Mouse (Mus musculus): ENCODE data around the gene Ascc3. TPM values are rescaled to one million over a fixed set of nuclear protein-coding genes. Genes with fewer than 3 reads are reported as not detected.

Ascc3 gene
- total RNA-seq, 2 experiments from 2014 or later = 16.0 to 16.9 TPM

DNA sequence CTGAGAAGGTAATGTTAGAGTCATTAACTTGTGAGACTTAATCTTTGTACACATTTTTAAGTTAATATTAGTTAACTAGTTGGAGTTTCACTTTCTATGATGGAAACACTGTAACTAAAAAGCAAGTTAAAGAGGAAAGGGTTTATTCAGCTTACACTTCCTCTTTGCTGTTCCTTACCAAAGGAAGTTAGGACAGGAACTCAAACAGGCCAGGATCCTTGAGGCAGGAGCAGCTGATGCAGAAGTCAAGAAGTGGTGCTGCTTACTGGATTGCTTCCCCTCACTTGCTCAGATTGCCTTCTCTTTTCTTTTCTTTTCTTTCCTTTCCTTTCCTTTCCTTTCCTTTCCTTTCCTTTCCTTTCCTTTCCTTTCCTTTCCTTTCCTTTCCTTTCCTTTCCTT is 97.9 kb downstream of the Ascc3 start:
- H3K27ac ChIP-seq = no peak overlapping the region
- intact Hi-C loops (cut with DNase I) = no loop called here
- no peak for TF ChIP-seq CTCF (IDR thresholded peaks at IDR 0.05)
- H3K4me3 ChIP-seq = no peak overlapping the region
- DNase-seq = no peak

DNA sequence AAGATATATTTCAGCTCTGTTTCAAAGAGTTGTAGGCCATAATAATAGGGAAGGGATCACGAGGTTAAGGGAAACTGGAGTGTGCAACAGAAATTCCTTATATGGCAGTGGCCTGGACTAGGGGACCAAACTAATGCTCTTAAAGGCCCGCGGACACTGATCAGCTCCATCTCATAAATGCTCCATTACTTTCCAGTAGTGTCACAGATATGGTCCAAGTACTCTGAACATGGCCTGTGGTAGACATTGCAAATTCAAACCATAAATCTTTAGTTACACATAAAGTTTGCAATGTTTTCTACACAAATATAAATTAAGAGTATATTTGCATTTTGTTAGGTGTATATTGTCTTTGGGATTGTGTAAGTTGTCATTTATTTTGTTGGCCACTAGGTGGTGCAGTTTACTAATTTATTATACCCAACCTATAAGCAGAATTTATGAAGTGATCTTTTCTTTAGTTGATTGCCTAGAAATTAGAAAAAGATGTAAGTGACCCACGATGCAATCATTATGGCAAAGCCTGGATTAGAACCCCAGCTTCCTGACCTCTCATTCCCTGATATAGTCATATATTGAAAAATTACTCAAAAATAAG is 106.5 kb downstream of the Ascc3 start:
- DNase-seq = no peak
- intact Hi-C loops (cut with DNase I) = loop anchor here (2.0 kb wide), 1 partner anchor 706 kb away; no protein-coding TSS in a partner anchor
- Histone ChIP-seq H3K27ac (no peak overlapping the region), H3K4me3 (no peak overlapping the region)
- peak; percentile 68 for TF ChIP-seq CTCF (IDR thresholded peaks at IDR 0.05)

DNA sequence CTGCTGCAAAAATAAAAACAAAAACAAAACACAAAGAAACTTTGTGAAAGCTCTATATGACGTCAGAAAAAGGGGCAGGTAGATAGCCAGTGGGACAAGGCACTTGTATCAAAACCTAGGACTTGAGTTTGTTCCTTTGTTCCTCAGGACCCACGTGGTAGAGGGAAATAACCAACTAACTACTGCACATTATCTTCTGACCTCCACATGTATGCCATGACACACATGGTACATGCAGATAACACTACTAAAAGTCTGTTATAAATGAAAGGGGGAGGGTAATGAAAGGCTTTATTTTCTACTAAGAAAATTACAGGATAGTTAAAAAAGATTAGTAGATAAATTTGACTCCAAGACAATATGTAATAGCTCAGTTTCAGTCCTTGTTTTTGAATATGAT is 109.3 kb downstream of the Ascc3 start:
- TF ChIP-seq CTCF (IDR thresholded peaks at IDR 0.05) = no peak
- Histone ChIP-seq H3K4me3 (no peak overlapping the region), H3K27ac (no peak overlapping the region)
- intact Hi-C loops (cut with DNase I) = no loop called here
- no peak for DNase-seq

DNA sequence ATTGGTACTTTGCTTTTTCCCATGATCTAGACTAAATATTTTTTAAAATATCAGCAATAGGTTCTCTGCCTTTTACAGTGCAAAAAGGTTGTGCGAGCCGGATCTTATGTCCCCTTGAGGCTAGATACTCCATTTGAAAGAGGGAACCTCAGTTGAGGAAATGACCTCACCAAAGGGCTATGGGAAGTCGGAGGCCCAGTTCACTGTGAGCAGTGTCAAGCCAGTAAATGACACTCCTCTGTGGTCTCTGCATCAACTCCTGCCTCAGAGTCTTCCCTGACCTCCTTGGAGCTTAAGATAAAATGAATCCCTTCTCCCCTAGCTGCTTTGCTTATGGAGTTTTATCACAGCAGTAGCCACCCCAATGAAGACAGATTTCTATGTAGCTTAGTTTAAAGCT is 109.9 kb downstream of the Ascc3 start:
- intact Hi-C loops (cut with DNase I) = no loop called here
- Histone ChIP-seq H3K27ac (no peak overlapping the region), H3K4me3 (no peak overlapping the region)
- no peak for DNase-seq
- no peak for TF ChIP-seq CTCF (IDR thresholded peaks at IDR 0.05)

DNA sequence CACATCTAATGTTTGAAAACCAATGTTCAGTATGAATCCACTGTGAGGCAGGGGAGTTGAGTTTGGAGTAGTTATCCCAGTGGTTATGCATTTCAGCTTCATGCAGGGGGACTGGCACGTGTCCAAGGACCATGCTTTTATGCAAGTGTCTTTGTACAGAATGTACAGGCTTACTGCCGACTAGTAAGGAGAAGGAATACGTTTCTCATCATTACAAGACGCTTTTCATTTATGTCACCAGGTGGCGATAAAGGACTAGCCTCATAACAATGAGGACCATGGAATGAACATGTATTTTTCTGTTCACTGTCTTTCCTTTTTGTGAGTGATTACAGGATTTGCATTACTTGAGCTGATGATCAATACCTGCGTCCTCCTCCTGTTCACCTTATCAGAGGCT is 111.7 kb downstream of the Ascc3 start:
- DNase-seq = no peak
- Histone ChIP-seq H3K4me3 (no peak overlapping the region), H3K27ac (no peak overlapping the region)
- peak; percentile 70 for TF ChIP-seq CTCF (IDR thresholded peaks at IDR 0.05)
- intact Hi-C loops (cut with DNase I) = no loop called here

DNA sequence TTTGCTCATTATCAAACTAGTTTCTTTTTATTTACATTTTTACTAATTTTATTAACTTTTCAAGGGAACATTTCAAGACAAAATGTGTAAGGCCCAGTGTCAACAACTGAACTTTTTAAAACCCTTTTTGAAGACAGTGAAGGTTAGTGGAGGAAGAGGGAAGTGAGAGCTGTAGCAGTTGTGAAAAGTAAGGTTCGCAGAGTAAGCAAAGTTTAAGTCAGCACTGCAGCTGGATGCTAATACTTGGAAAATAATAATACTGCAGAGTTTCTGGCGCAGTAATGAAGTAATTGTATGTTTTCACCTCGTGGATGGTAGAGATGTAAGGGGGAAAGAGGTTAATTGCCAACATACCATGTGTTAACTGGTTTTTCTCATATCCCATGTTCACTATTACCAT is 112.4 kb downstream of the Ascc3 start:
- no peak for DNase-seq
- intact Hi-C loops (cut with DNase I) = no loop called here
- Histone ChIP-seq H3K27ac (no peak overlapping the region), H3K4me3 (no peak overlapping the region)
- no peak for TF ChIP-seq CTCF (IDR thresholded peaks at IDR 0.05)

DNA sequence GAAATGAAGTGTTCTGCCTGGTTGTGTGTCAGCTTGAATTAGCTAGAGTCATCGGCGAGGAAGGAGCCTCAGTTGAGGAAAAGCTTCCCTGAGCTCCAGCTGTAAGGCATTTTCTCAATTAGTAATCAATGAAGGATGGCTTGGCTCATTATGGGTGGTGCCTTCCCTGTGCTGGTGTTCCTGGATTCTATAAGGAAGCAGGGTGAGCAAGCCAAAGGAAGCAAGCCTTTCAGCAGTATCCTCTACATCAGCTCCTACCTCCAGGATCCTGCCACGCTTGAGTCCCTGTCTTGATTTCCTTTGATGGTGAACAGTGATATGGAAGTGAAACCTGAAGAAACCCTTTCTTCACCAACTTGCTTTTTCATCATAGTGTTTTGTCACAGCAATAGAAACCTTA is 118.8 kb downstream of the Ascc3 start:
- no peak for DNase-seq
- TF ChIP-seq CTCF (IDR thresholded peaks at IDR 0.05) = no peak
- Histone ChIP-seq H3K4me3 (no peak overlapping the region), H3K27ac (no peak overlapping the region)
- intact Hi-C loops (cut with DNase I) = no loop called here

DNA sequence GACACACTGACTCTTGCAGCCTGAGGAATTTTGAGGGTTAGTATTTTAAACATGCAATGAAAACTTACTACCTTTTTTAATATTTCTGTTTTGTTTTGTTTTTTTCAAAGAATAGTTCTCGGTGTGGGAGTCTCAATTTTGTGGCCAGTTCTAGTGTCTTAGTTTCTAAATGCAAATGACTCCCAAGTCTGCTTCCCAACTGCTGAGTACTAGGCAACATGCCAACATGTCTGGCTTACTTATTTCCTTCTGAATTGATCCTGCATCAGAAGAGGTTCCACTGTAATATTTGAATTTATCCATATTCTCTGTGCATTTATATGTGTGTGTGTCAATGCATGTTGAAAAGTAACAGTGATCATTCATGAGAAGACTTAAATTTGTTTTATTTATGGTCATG is 119.3 kb downstream of the Ascc3 start:
- DNase-seq = no peak
- H3K27ac ChIP-seq = no peak overlapping the region
- intact Hi-C loops (cut with DNase I) = no loop called here
- TF ChIP-seq CTCF (IDR thresholded peaks at IDR 0.05) = no peak
- H3K4me3 ChIP-seq = no peak overlapping the region

DNA sequence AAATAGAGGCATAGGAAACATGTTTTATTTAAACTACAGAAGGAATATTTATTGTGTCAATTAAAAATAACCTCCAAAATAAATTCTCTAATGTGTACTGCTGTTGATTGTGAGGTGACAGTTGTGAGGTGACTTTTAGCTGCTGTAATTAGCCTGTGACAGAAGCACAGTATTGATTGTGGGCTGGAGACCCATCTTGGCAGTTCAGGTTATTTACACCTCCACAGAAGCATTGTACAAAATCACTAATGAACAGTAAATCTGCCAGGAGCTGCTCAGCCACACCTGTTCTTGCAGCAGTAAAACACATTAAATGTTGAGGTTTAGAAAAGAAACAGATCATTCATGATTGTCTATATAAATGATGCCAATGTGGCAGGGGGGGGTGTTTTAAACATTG is 141.0 kb downstream of the Ascc3 start:
- intact Hi-C loops (cut with DNase I) = no loop called here
- TF ChIP-seq CTCF (IDR thresholded peaks at IDR 0.05) = no peak
- no peak overlapping the region for H3K27ac ChIP-seq
- no peak for DNase-seq
- H3K4me3 ChIP-seq = no peak overlapping the region

DNA sequence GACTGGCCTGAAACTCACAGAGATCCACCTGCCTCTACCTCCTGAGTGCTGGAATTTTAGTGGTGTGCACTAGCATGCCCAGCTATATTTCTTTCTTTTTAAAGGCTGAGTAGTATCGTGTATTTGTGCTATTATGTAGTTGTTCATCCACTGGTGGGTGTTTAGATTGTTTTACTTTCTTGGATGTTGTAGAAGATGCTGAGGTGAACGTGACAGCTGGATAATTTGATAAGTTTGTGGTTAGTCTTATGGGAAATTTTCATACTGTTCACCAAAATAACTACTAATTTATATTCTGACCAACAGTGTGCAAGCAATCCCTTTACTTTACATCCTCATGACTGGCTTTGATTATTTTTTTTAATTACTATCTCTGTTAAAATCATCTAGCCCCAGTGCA is 169.6 kb downstream of the Ascc3 start:
- intact Hi-C loops (cut with DNase I) = no loop called here
- Histone ChIP-seq H3K27ac (no peak overlapping the region), H3K4me3 (no peak overlapping the region)
- DNase-seq = no peak
- TF ChIP-seq CTCF (IDR thresholded peaks at IDR 0.05) = no peak

DNA sequence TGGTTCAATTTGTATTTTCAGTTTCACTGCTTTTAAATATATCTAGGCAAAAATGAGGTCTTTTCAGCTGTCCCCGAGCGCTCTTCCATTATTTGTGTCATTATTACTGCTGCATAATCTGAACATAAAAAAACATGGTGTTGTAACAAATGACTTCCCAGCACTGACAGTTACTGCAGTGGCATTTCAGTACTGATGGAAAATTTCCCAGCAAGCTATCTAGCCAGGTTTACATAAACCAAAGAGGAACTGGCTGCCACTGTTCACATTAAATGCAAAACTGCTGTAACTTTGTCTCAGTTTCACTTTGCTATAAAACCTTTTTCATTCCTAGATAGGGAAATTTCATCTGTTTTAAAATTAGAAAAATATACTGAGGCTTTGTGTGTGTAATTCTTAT is 170.5 kb downstream of the Ascc3 start:
- DNase-seq = no peak
- intact Hi-C loops (cut with DNase I) = no loop called here
- TF ChIP-seq CTCF (IDR thresholded peaks at IDR 0.05) = no peak
- Histone ChIP-seq H3K4me3 (no peak overlapping the region), H3K27ac (no peak overlapping the region)

DNA sequence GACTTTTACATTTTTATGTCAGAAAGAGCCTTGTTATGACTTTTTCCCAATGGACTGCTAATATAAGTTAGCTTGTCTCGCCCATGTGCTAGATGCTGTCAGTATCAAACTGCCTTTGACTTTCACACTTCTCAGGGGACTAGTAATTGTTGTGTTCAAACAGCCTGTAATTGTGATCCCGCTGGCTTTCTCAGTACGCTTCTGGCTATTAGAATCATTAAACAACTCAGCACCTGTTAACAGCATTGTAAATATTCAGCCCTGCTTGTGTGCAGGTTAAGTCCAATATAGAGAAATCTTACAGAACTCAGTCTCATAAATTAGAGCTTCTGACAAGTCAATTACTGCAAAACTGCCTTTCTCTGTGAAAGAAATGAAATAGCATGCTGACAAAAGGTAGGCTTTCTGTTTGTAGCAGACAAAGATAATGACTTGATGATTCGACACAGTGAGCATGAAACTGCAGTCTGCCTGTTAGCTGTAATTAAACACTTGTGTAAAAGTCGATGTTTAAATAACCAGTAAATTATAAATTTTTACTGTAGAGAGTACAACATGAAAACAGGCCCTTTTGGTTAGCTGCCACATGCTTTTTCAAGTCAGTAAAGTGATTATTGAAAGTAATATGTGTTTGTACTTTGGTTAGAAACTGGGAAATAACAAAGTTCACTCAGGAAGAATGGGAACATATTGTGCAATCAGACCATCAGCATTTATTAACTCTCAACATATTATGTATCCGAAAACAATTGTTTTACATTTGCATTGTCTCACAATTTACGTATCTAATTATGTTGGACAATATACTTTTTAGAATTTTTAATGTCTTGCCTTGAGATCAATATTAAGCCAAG is 171.2 kb downstream of the Ascc3 start:
- H3K4me3 ChIP-seq = no peak overlapping the region
- intact Hi-C loops (cut with DNase I) = no loop called here
- no peak for DNase-seq
- no peak for TF ChIP-seq CTCF (IDR thresholded peaks at IDR 0.05)
- no peak overlapping the region for H3K27ac ChIP-seq

DNA sequence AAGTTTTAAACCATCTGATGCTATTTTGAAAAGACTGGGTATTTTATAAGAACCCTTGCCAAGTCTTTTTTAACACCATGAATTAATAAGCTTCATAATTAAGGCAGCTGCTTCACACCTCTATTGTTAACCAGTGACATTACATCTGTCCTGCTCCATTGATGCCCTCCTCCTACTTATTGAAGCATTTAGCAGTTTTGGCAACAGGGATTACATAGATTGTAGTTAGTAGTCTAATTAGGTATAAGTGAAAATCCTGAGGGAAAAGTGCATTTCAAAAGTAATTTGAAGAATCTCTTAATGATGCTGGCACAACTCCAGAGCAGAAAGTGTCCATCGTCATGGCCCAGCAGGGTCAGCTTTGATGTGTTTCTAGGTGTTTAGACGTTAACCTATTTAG is 180.3 kb downstream of the Ascc3 start:
- no peak for TF ChIP-seq CTCF (IDR thresholded peaks at IDR 0.05)
- H3K27ac ChIP-seq = no peak overlapping the region
- H3K4me3 ChIP-seq = no peak overlapping the region
- DNase-seq = no peak
- intact Hi-C loops (cut with DNase I) = no loop called here

DNA sequence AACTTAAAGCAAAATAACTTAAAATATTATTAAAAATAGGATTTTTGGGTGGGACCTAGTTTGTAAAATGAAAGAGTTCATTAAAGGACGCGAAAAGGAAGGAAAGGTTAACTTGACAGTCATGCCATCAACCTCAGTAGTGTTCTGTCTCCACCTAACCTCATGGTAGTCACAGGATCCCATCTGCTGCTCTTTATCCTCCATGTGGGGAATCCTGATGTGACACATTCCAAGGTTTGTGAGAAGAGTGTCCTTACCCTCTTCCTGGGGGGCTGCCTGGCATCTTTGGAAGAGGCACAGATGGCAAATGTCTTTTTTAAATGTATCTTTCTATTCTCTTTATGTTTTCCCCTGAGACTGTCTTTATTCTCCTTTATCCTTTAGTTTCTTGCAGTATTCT is 181.4 kb downstream of the Ascc3 start:
- Histone ChIP-seq H3K4me3 (no peak overlapping the region), H3K27ac (no peak overlapping the region)
- DNase-seq = no peak
- no peak for TF ChIP-seq CTCF (IDR thresholded peaks at IDR 0.05)
- intact Hi-C loops (cut with DNase I) = no loop called here
